Mouse (Mus musculus): ENCODE results near the gene Cisd1.

The Cisd1 gene

GRCm38 (mm10) chr10:71348637-71349280 is 4.0 kb upstream of the Cisd1 start:
- in situ Hi-C loops (cut with MseI, MboI): no loop called here

GRCm38 (mm10) chr10:71347964-71348636 is 3.3 kb upstream of the Cisd1 start:
- in situ Hi-C loops (cut with MseI, MboI): no loop called here

- in situ Hi-C loops (cut with MseI, MboI): no loop called here
These were observed 2.8 kb upstream of the Cisd1 start, which contains the start of gene Ipmk for GRCm38 (mm10) chr10:71347509-71347949. TSS of gene Ipmk (plus strand) at chr10:71347763.

GRCm38 (mm10) chr10:71346722-71347508 is 2.2 kb upstream of the Cisd1 start:
- in situ Hi-C loops (cut with MseI, MboI): no loop called here

GRCm38 (mm10) chr10:71346106-71346505 is 1.4 kb upstream of the Cisd1 start:
- in situ Hi-C loops (cut with MseI, MboI): no loop called here

GRCm38 (mm10) chr10:71343567-71344265 is 1.0 kb downstream of the Cisd1 start:
- in situ Hi-C loops (cut with MseI, MboI): no loop called here

GRCm38 (mm10) chr10:71343130-71343529 is 1.6 kb downstream of the Cisd1 start:
- in situ Hi-C loops (cut with MseI, MboI): no loop called here

GRCm38 (mm10) chr10:71342030-71342805 is 2.5 kb downstream of the Cisd1 start:
- in situ Hi-C loops (cut with MseI, MboI): no loop called here

- in situ Hi-C loops (cut with MseI, MboI): no loop called here
These were observed 3.5 kb downstream of the Cisd1 start for GRCm38 (mm10) chr10:71341290-71341689.

GRCm38 (mm10) chr10:71340195-71340594 is 4.6 kb downstream of the Cisd1 start:
- in situ Hi-C loops (cut with MseI, MboI): no loop called here

- in situ Hi-C loops (cut with MseI, MboI): no loop called here
These were observed 5.3 kb downstream of the Cisd1 start for GRCm38 (mm10) chr10:71339463-71339862.

- in situ Hi-C loops (cut with MseI, MboI): no loop called here
These were observed 6.4 kb downstream of the Cisd1 start for GRCm38 (mm10) chr10:71338156-71338905.

- in situ Hi-C loops (cut with MseI, MboI): no loop called here
These were observed 7.0 kb downstream of the Cisd1 start for GRCm38 (mm10) chr10:71337733-71338132.

GRCm38 (mm10) chr10:71332859-71333258 is 11.9 kb downstream of the Cisd1 start:
- in situ Hi-C loops (cut with MseI, MboI): no loop called here

GRCm38 (mm10) chr10:71332376-71332775 is 12.4 kb downstream of the Cisd1 start:
- in situ Hi-C loops (cut with MseI, MboI): no loop called here

- in situ Hi-C loops (cut with MseI, MboI): no loop called here
These were observed 12.8 kb downstream of the Cisd1 start for GRCm38 (mm10) chr10:71331908-71332307.

GRCm38 (mm10) chr10:71330070-71330469 is 14.7 kb downstream of the Cisd1 start:
- in situ Hi-C loops (cut with MseI, MboI): no loop called here

- in situ Hi-C loops (cut with MseI, MboI): loop anchor here (5.0 kb wide), 1 partner anchor 73 kb away; no protein-coding TSS in a partner anchor
These were observed 15.5 kb downstream of the Cisd1 start for GRCm38 (mm10) chr10:71329295-71329694.

GRCm38 (mm10) chr10:71328870-71329269 is 15.9 kb downstream of the Cisd1 start:
- in situ Hi-C loops (cut with MseI, MboI): loop anchor here (5.0 kb wide), 1 partner anchor 73 kb away; no protein-coding TSS in a partner anchor

GRCm38 (mm10) chr10:71328382-71328781 is 16.4 kb downstream of the Cisd1 start:
- in situ Hi-C loops (cut with MseI, MboI): loop anchor here (5.0 kb wide), 1 partner anchor 74 kb away; no protein-coding TSS in a partner anchor

Data from mouse trophoblast stem cell (cell line).